Mouse (Mus musculus) lung, postnatal 36 days (tissue): Measurements from ENCODE around the gene Cit.
A peak's percentile ranks its signal among the peaks of the same experiment; 100 is the strongest.

ENCODE experiments used
- DNase-seq: peaks from one replicate; pipeline ENCODE4 v3.0.0; 2022; ENCODE audit warnings: mixed read lengths

The Cit gene

GRCm38 (mm10) chr5:115852431-115852830 is 7.4 kb downstream of the Cit start:
- DNase-seq: no peak

- no peak for DNase-seq
These were observed 8.6 kb downstream of the Cit start for GRCm38 (mm10) chr5:115853691-115854090.

GRCm38 (mm10) chr5:115854370-115854769 is 9.3 kb downstream of the Cit start:
- peak; percentile 89 for DNase-seq

- DNase-seq: no peak
These were observed 13.6 kb downstream of the Cit start for GRCm38 (mm10) chr5:115858652-115859051.

GRCm38 (mm10) chr5:115859461-115859860 is 14.4 kb downstream of the Cit start:
- no peak for DNase-seq

GRCm38 (mm10) chr5:115861991-115862390 is 16.9 kb downstream of the Cit start:
- DNase-seq: no peak

- DNase-seq: peak; percentile 40
These were observed 17.4 kb downstream of the Cit start for GRCm38 (mm10) chr5:115862439-115862838.

GRCm38 (mm10) chr5:115866296-115866695 is 21.2 kb downstream of the Cit start:
- peak; percentile 60 for DNase-seq

GRCm38 (mm10) chr5:115868540-115868939 is 23.5 kb downstream of the Cit start:
- DNase-seq: no peak

- DNase-seq: no peak
These were observed 24.1 kb downstream of the Cit start for GRCm38 (mm10) chr5:115869198-115869597.

- no peak for DNase-seq
These were observed 26.1 kb downstream of the Cit start for GRCm38 (mm10) chr5:115871153-115871552.

- peak; percentile 53 for DNase-seq
These were observed 27.0 kb downstream of the Cit start for GRCm38 (mm10) chr5:115872106-115872505.

GRCm38 (mm10) chr5:115872956-115873355 is 27.9 kb downstream of the Cit start:
- no peak for DNase-seq

- no peak for DNase-seq
These were observed 32.3 kb downstream of the Cit start for GRCm38 (mm10) chr5:115877425-115877824.

GRCm38 (mm10) chr5:115882165-115882564 is 37.1 kb downstream of the Cit start:
- peak; percentile 18 for DNase-seq

GRCm38 (mm10) chr5:115884429-115884828 is 39.4 kb downstream of the Cit start:
- DNase-seq: peak; percentile 14

- no peak for DNase-seq
These were observed 48.7 kb downstream of the Cit start for GRCm38 (mm10) chr5:115893772-115894171.

GRCm38 (mm10) chr5:115897036-115897435 is 52.0 kb downstream of the Cit start:
- DNase-seq: no peak

- DNase-seq: peak; percentile 19
These were observed 62.2 kb downstream of the Cit start for GRCm38 (mm10) chr5:115907037-115908009.

- no peak for DNase-seq
These were observed 63.2 kb downstream of the Cit start for GRCm38 (mm10) chr5:115908251-115908650.

GRCm38 (mm10) chr5:115908699-115909098 is 63.6 kb downstream of the Cit start:
- DNase-seq: no peak

GRCm38 (mm10) chr5:115909106-115909505 is 64.0 kb downstream of the Cit start:
- peak; percentile 52 for DNase-seq

GRCm38 (mm10) chr5:115910491-115910890 is 65.4 kb downstream of the Cit start:
- DNase-seq: no peak

- DNase-seq: no peak
These were observed 70.4 kb downstream of the Cit start for GRCm38 (mm10) chr5:115915481-115915880.

GRCm38 (mm10) chr5:115917960-115918359 is 72.9 kb downstream of the Cit start:
- DNase-seq: no peak
